Mouse (Mus musculus) gastrocnemius, postnatal 36 days (tissue): ENCODE results near the gene Sirpb1c. TPM values are rescaled to one million over a fixed set of nuclear protein-coding genes. Genes with fewer than 3 reads are reported as not detected.
"Not testable (repeated sequence)": the region's sequence is repeated elsewhere in the genome, so short reads cannot be mapped to it uniquely, and the experiment has no call there.

ENCODE experiments used
- DNase-seq, 2 experiments: peaks; one replicate each; pipeline ENCODE4 v3.0.0; 2022
- intact Hi-C: fragments of 180-260 bp; cut with DNase I; formaldehyde crosslinking; loops from one replicate; pipeline ENCODE4 v1.15.1; 2025
- long read RNA-seq, 2 experiments: library from polyadenylated mRNA; stranded (forward); transcript quantifications; one replicate each; pipeline ENCODE4 v2.0.0; 2021
- total RNA-seq, 2 experiments: library from RNA; stranded (reverse); gene quantifications; 2 replicates each; pipeline ENCODE4 v1.2.3; 2021

Gene Sirpb1c
- not detected for total RNA-seq
- long read RNA-seq, experiment 1, partial matches to known transcripts: 0 of 1 reads
- long read RNA-seq, experiment 1, other reads (novel, unspliced or antisense): 1 of 1 reads
- long read RNA-seq, experiment 2: 0 reads

GRCm38 (mm10) chr3:15848280-15848679 lies at the start of gene Sirpb1c:
Gene Sirpb1c, minus strand, starts transcription at chr3:15848528.
- intact Hi-C loops: loop anchor here (5.0 kb wide), 1 partner anchor 431 kb away; no protein-coding TSS in a partner anchor
- not testable (repeated sequence) for DNase-seq

- DNase-seq: no peak
- intact Hi-C loops: no loop called here
Measured at GRCm38 (mm10) chr3:15886380-15886779, 38.1 kb upstream of the Sirpb1c start.

- DNase-seq: not testable (repeated sequence)
Measured at GRCm38 (mm10) chr3:15855773-15856172, 7.4 kb upstream of the Sirpb1c start.

GRCm38 (mm10) chr3:15849922-15850321 lies 1.6 kb upstream of the Sirpb1c start:
- intact Hi-C loops: loop anchor here (5.0 kb wide), 1 partner anchor 433 kb away; no protein-coding TSS in a partner anchor

More at GRCm38 (mm10) chr3:15855773-15856172, 7.4 kb upstream of the Sirpb1c start:
- intact Hi-C loops: not testable (repeated sequence)

GRCm38 (mm10) chr3:15847332-15848047 lies 838 bp downstream of the Sirpb1c start:
- no peak for DNase-seq
- intact Hi-C loops: loop anchor here (1.0 to 5.0 kb wide), 2 partner anchors 271 to 430 kb away; no protein-coding TSS in a partner anchor

More at GRCm38 (mm10) chr3:15849922-15850321, 1.6 kb upstream of the Sirpb1c start:
- DNase-seq: no peak

- intact Hi-C loops, DNase-seq: not testable (repeated sequence)
Measured at GRCm38 (mm10) chr3:15773642-15774041, 74.7 kb downstream of the Sirpb1c start.

Other genes with a start within 250 kb of the Sirpb1c start
- gene Gm5150, start 157.9 kb upstream of the Sirpb1c start, total RNA-seq: not detected